Mouse (Mus musculus): ENCODE data around the gene Olfr71. TPM values are rescaled to one million over a fixed set of nuclear protein-coding genes. Genes with fewer than 3 reads are reported as not detected.

The Olfr71 gene
- polyA plus RNA-seq, 1 experiment, result 0.67 TPM

- no peak for TF ChIP-seq POLR2A (IDR thresholded peaks at IDR 0.05; ENCODE audit: borderline replicate concordance, extremely low read depth, low read depth, low read length)
- TF ChIP-seq CTCF (IDR thresholded peaks at IDR 0.05; ENCODE audit: insufficient read depth, low read length), result no peak
- Histone ChIP-seq H3K4me1 (ENCODE audit: control insufficient read depth, insufficient read depth, low read length) (peaks cover 4% of the 10 kb centered on the region), H3K4me3 (replicated peaks; ENCODE audit: extremely low read depth, low read depth, low read length) (peak overlapping the region; percentile 57)
- DNase-seq, result no peak
- WGBS, result 2% methylated on average over 25 of the region's 25 CpGs
Observed at GRCm38 (mm10) chr4:43669428-43669794, 40.6 kb downstream of the Olfr71 start.

GRCm38 (mm10) chr4:43668782-43669427 lies 41.1 kb downstream of the Olfr71 start, which contains the start of the genes Tmem8b and Fam221b:
Gene Tmem8b, plus strand, starts transcription at chr4:43668971.
Gene Fam221b, minus strand, starts transcription at chr4:43669145.
- Histone ChIP-seq H3K4me3 (replicated peaks; ENCODE audit: extremely low read depth, low read depth, low read length) (peak within 1 kb of the TSS; percentile 57), H3K4me1 (ENCODE audit: control insufficient read depth, insufficient read depth, low read length) (peaks cover 4% of the 10 kb centered on the region)
- peak; percentile 93 for DNase-seq
- no peak for TF ChIP-seq CTCF (IDR thresholded peaks at IDR 0.05; ENCODE audit: insufficient read depth, low read length)
- TF ChIP-seq POLR2A (IDR thresholded peaks at IDR 0.05; ENCODE audit: borderline replicate concordance, extremely low read depth, low read depth, low read length), result peak; percentile 57; the same call in 1 of the 2 replicates
- 1% methylated on average over 33 of the region's 41 CpGs for WGBS

GRCm38 (mm10) chr4:43666412-43666811 lies 43.6 kb downstream of the Olfr71 start:
- TF ChIP-seq CTCF (IDR thresholded peaks at IDR 0.05; ENCODE audit: insufficient read depth, low read length) (0 out of 2 replicates have a peak, but pooled peaks have one; percentile 11), POLR2A (IDR thresholded peaks at IDR 0.05; ENCODE audit: borderline replicate concordance, extremely low read depth, low read depth, low read length) (no peak)
- no peak overlapping the region for H3K4me3 ChIP-seq (replicated peaks; ENCODE audit: extremely low read depth, low read depth, low read length)
- peaks cover 4% of the 10 kb centered on the region for H3K4me1 ChIP-seq (ENCODE audit: control insufficient read depth, insufficient read depth, low read length)
- no peak for DNase-seq
- WGBS, result 16% methylated on average over 4 of the region's 4 CpGs

- no peak for DNase-seq
- TF ChIP-seq CTCF (IDR thresholded peaks at IDR 0.05; ENCODE audit: insufficient read depth, low read length), result no peak
- no peak for TF ChIP-seq POLR2A (IDR thresholded peaks at IDR 0.05; ENCODE audit: borderline replicate concordance, extremely low read depth, low read depth, low read length)
- 65% methylated on average over 4 of the region's 4 CpGs for WGBS
- peaks cover 4% of the 10 kb centered on the region; the same call in 1 of the 2 replicates for H3K4me1 ChIP-seq (ENCODE audit: control insufficient read depth, insufficient read depth, low read length)
- no peak overlapping the region for H3K4me3 ChIP-seq (replicated peaks; ENCODE audit: extremely low read depth, low read depth, low read length)
Observed at GRCm38 (mm10) chr4:43657146-43657545, 52.9 kb downstream of the Olfr71 start.

- TF ChIP-seq CTCF (IDR thresholded peaks at IDR 0.05; ENCODE audit: insufficient read depth, low read length) (no peak), POLR2A (IDR thresholded peaks at IDR 0.05; ENCODE audit: borderline replicate concordance, extremely low read depth, low read depth, low read length) (peak; percentile 87)
- Histone ChIP-seq H3K4me3 (replicated peaks; ENCODE audit: extremely low read depth, low read depth, low read length) (peak within 1 kb of the TSS; percentile 95), H3K4me1 (ENCODE audit: control insufficient read depth, insufficient read depth, low read length) (peaks cover 4% of the 10 kb centered on the region; the same call in 1 of the 2 replicates)
- peak; percentile 92 for DNase-seq
- 1% methylated on average over 34 of the region's 34 CpGs for WGBS
Observed at GRCm38 (mm10) chr4:43656339-43657109, 53.5 kb downstream of the Olfr71 start, which contains the start of gene Hint2. Gene Hint2, minus strand, starts transcription at chr4:43656466.

GRCm38 (mm10) chr4:43655656-43656338 lies 54.3 kb downstream of the Olfr71 start:
- H3K4me3 ChIP-seq (replicated peaks; ENCODE audit: extremely low read depth, low read depth, low read length), result peak overlapping the region; percentile 63
- DNase-seq, result no peak
- TF ChIP-seq POLR2A (IDR thresholded peaks at IDR 0.05; ENCODE audit: borderline replicate concordance, extremely low read depth, low read depth, low read length), result no peak
- TF ChIP-seq CTCF (IDR thresholded peaks at IDR 0.05; ENCODE audit: insufficient read depth, low read length), result no peak
- WGBS, result 4% methylated on average over 34 of the region's 34 CpGs
- peaks cover 4% of the 10 kb centered on the region; the same call in 1 of the 2 replicates for H3K4me1 ChIP-seq (ENCODE audit: control insufficient read depth, insufficient read depth, low read length)

Other genes starting within 250 kb of the Olfr71 start
- gene Sit1, start 226.5 kb downstream of the Olfr71 start, polyA plus RNA-seq (2012; rRNA removed), result 0.85 and 1.2 TPM in 2 replicates
- 191 and 235 TPM in 2 replicates for gene Ccdc107, start 217.4 kb downstream of the Olfr71 start, polyA plus RNA-seq (2012; rRNA removed)
- gene Arhgef39, start 210.6 kb downstream of the Olfr71 start, polyA plus RNA-seq (2012; rRNA removed), result 4.7 and 6.9 TPM in 2 replicates
- 1.8 and 1.9 TPM in 2 replicates for gene Car9, start 203.3 kb downstream of the Olfr71 start, polyA plus RNA-seq (2012; rRNA removed)
- gene Tpm2, start 186.5 kb downstream of the Olfr71 start, polyA plus RNA-seq (2012; rRNA removed), result 32.3 and 129 TPM in 2 replicates
- 86.4 and 95.1 TPM in 2 replicates for gene Creb3, start 147.9 kb downstream of the Olfr71 start, polyA plus RNA-seq (2012; rRNA removed)
- gene Tln1, start 147.6 kb downstream of the Olfr71 start, polyA plus RNA-seq (2012; rRNA removed), result 179 and 197 TPM in 2 replicates
- 39.0 and 47.3 TPM in 2 replicates for gene Rgp1, start 131.5 kb downstream of the Olfr71 start, polyA plus RNA-seq (2012; rRNA removed)
- gene Gba2, start 131.4 kb downstream of the Olfr71 start, polyA plus RNA-seq (2012; rRNA removed), result 19.4 and 26.0 TPM in 2 replicates
- 0.24 TPM in 1 of 2 replicates, not detected in the other for gene Msmp, start 125.8 kb downstream of the Olfr71 start, polyA plus RNA-seq (2012; rRNA removed)
- 77.5 and 97.5 TPM in 2 replicates for gene Npr2, start 78.3 kb downstream of the Olfr71 start, polyA plus RNA-seq (2012; rRNA removed)
- 12.1 and 14.7 TPM in 2 replicates for gene Spag8, start 56.7 kb downstream of the Olfr71 start, polyA plus RNA-seq (2012; rRNA removed)
- gene Hint2, start 53.8 kb downstream of the Olfr71 start, polyA plus RNA-seq (2012; rRNA removed), result 61.6 and 71.6 TPM in 2 replicates
- 13.1 and 17.3 TPM in 2 replicates for gene Tmem8b, start 41.3 kb downstream of the Olfr71 start, polyA plus RNA-seq (2012; rRNA removed)
- 0.04 and 0.15 TPM in 2 replicates for gene Fam221b, start 41.1 kb downstream of the Olfr71 start, polyA plus RNA-seq (2012; rRNA removed)
- not detected in 2 replicates for gene Olfr70, start 9.4 kb downstream of the Olfr71 start, polyA plus RNA-seq (2012; rRNA removed)
- gene Hrct1, start 16.9 kb upstream of the Olfr71 start, polyA plus RNA-seq (2012; rRNA removed), result 14.4 and 15.1 TPM in 2 replicates
- gene Spaar, start 19.8 kb upstream of the Olfr71 start, polyA plus RNA-seq (2012; rRNA removed), result 5.7 and 9.4 TPM in 2 replicates
- 0.13 TPM in 1 of 2 replicates, not detected in the other for gene Olfr159, start 60.8 kb upstream of the Olfr71 start, polyA plus RNA-seq (2012; rRNA removed)
- not detected in 2 replicates for gene Olfr156, start 113.6 kb upstream of the Olfr71 start, polyA plus RNA-seq (2012; rRNA removed)
- gene Olfr157, start 129.9 kb upstream of the Olfr71 start, polyA plus RNA-seq (2012; rRNA removed), result not detected in 2 replicates
- not detected in 2 replicates for gene Olfr155, start 141.3 kb upstream of the Olfr71 start, polyA plus RNA-seq (2012; rRNA removed)
- gene Reck, start 165.3 kb upstream of the Olfr71 start, polyA plus RNA-seq (2012; rRNA removed), result 39.4 and 43.8 TPM in 2 replicates
- 14.3 and 18.1 TPM in 2 replicates for gene Glipr2, start 247.1 kb upstream of the Olfr71 start, polyA plus RNA-seq (2012; rRNA removed)